10 mouse cellular contexts compared by ENCODE assay signal in genomic region chr9:8351071-8351470, GRCm38 (mm10).
"Had no signal": no experiment of that assay in that cellular context is flagged by ENCODE, and none has a peak within 500 bp of the region (broad histone marks: within the 10 kb centered on the region; RNA-seq: fewer than 3 reads in every experiment).

No protein-coding gene starts in this region.

- H3K27me3 ChIP-seq: limb, embryonic 13.5 days; liver, embryonic 12.5 days; lung, embryonic 15.5 days; midbrain, embryonic 12.5 days; neural tube, embryonic 15.5 days had no signal

- DNase-seq: left cerebral cortex, postnatal 4 days; lung, postnatal 14 days; thymus, postnatal 4 days had no signal

- H3K4me3 ChIP-seq: limb, embryonic 13.5 days; liver, embryonic 12.5 days; lung, embryonic 15.5 days; midbrain, embryonic 12.5 days; neural tube, embryonic 15.5 days had no signal

- H3K9me3 ChIP-seq: limb, embryonic 13.5 days; liver, embryonic 12.5 days; lung, embryonic 15.5 days; midbrain, embryonic 12.5 days; neural tube, embryonic 15.5 days had no signal

- H3K27ac ChIP-seq: limb, embryonic 13.5 days; liver, embryonic 12.5 days; lung, embryonic 15.5 days; midbrain, embryonic 12.5 days; neural tube, embryonic 15.5 days; stomach, postnatal 0 days had no signal

- H3K4me1 ChIP-seq: limb, embryonic 13.5 days; liver, embryonic 12.5 days; lung, embryonic 15.5 days; midbrain, embryonic 12.5 days; neural tube, embryonic 15.5 days had no signal

- H3K36me3 ChIP-seq: limb, embryonic 13.5 days; liver, embryonic 12.5 days; lung, embryonic 15.5 days; midbrain, embryonic 12.5 days; neural tube, embryonic 15.5 days had no signal

- ATAC-seq: hindbrain, embryonic 16.5 days; liver, embryonic 12.5 days had no signal

- H3K4me2 ChIP-seq: limb, embryonic 13.5 days; liver, embryonic 12.5 days; lung, embryonic 15.5 days; midbrain, embryonic 12.5 days; neural tube, embryonic 15.5 days had no signal

- H3K9ac ChIP-seq: limb, embryonic 13.5 days; liver, embryonic 12.5 days; lung, embryonic 15.5 days; midbrain, embryonic 12.5 days; neural tube, embryonic 15.5 days had no signal
